Mouse (Mus musculus) liver, embryonic 14.5 days (tissue): Measurements from ENCODE around the gene Slco4a1. TPM values are rescaled to one million over a fixed set of nuclear protein-coding genes. Genes with fewer than 3 reads are reported as not detected.

Source experiments
- ATAC-seq: fragments of 200-750 bp; cut with Nextera tagmentation; 2 replicates; pipeline ENCODE4 v1.8.0; 2017; ENCODE audit warnings: moderate number of reproducible peaks, mild to moderate bottlenecking, moderate library complexity; ENCODE audit not compliant: insufficient read depth
- DNase-seq, 3 experiments: peaks; one replicate each; pipeline ENCODE4 v3.0.0-alpha.2; 2012 to 2013; ENCODE audit warnings: low read depth in 3 of 3, low spot score in 3 of 3
- H3K27ac ChIP-seq: fragments of 300-500 bp; sonication (generic); 2 replicates; pipeline ENCODE4 v1.5.1; 2014; ENCODE audit warnings: moderate library complexity, mild to moderate bottlenecking, control low read depth, inconsistent platforms
- H3K27me3 ChIP-seq: fragments of 300-500 bp; sonication (generic); 2 replicates; pipeline ENCODE4 v1.6.1; 2014; ENCODE audit warnings: mild to moderate bottlenecking, low read length, moderate library complexity; ENCODE audit not compliant: control insufficient read depth, insufficient read depth
- H3K36me3 ChIP-seq: fragments of 300-500 bp; sonication (generic); replicated peaks from 2 replicates; pipeline ENCODE4 v1.6.1; 2014; ENCODE audit warnings: low read depth; ENCODE audit not compliant: control insufficient read depth, insufficient read depth
- H3K4me1 ChIP-seq, 2 experiments: fragments of 200-500 bp in 1 of 2; fragments of 300-500 bp in 1 of 2; sonication (generic) in 1 of 2; replicated peaks; 2 replicates each; pipeline ENCODE4 v1.6.1; 2012 to 2014; ENCODE audit warnings: antibody characterized with exemption in 1 of 2, inconsistent platforms in 1 of 2, low read length in 1 of 2; ENCODE audit not compliant: control insufficient read depth in 2 of 2, insufficient read depth in 2 of 2
- H3K4me2 ChIP-seq: fragments of 300-500 bp; sonication (generic); 2 replicates; pipeline ENCODE4 v1.6.1; 2014; ENCODE audit warnings: low read depth, mild to moderate bottlenecking, control low read depth, moderate library complexity
- H3K4me3 ChIP-seq, 2 experiments: fragments of 200-500 bp in 1 of 2; fragments of 300-500 bp in 1 of 2; sonication (generic) in 1 of 2; 2 replicates each; pipeline ENCODE4 v1.5.1; 2012 to 2014; ENCODE audit warnings: low read depth in 2 of 2, low read length in 2 of 2, mild to moderate bottlenecking in 2 of 2, control low read depth in 1 of 2, inconsistent platforms in 1 of 2, moderate library complexity in 1 of 2; ENCODE audit not compliant: insufficient read depth in 1 of 2
- H3K9ac ChIP-seq: fragments of 300-500 bp; sonication (generic); replicated peaks from 2 replicates; pipeline ENCODE4 v1.6.1; 2014; ENCODE audit warnings: mild to moderate bottlenecking, control low read depth, moderate library complexity
- H3K9me3 ChIP-seq: fragments of 300-500 bp; sonication (generic); 2 replicates; pipeline ENCODE4 v1.6.1; 2016; ENCODE audit warnings: low read length, mixed read lengths; ENCODE audit not compliant: control insufficient read depth
- CTCF ChIP-seq: IDR thresholded peaks from 2 replicates; pipeline ENCODE4 v1.5.1; 2016; ENCODE audit warnings: antibody characterized with exemption, low read depth, control low read depth
- EP300 ChIP-seq: IDR thresholded peaks from 2 replicates; pipeline ENCODE4 v1.6.1; 2016; ENCODE audit warnings: antibody characterized with exemption, low read depth
- WGBS: fragments of 180-500 bp; shearing (Covaris S2); extraction: QIAGEN DNeasy Blood & Tissue Kit; methylation state at CpG from one replicate; pipeline ENCODE4 v1.1.7; 2014; ENCODE audit not compliant: insufficient replicate concordance; 5-methylcytosine and 5-hydroxymethylcytosine counted together
- polyA plus RNA-seq, 2 experiments: library from polyadenylated mRNA; depleted of rRNA in 1 of 2; stranded (reverse) in 1 of 2; unstranded in 1 of 2; fragments of >200 nt; fragmentation: Nextera tagmentation in 1 of 2; extraction: Ambion mirVana in 1 of 2; gene quantifications; 2 replicates each; pipeline versions ENCODE4 v1.2.1 to v1.2.3; 2012 to 2014

Slco4a1 gene
- 0.65 and 0.69 TPM in 2 replicates for polyA plus RNA-seq (2012; rRNA removed)
- 0.28 and 0.53 TPM in 2 replicates for polyA plus RNA-seq (2014; fragmentation: Nextera tagmentation; extraction: Ambion mirVana)

DNA sequence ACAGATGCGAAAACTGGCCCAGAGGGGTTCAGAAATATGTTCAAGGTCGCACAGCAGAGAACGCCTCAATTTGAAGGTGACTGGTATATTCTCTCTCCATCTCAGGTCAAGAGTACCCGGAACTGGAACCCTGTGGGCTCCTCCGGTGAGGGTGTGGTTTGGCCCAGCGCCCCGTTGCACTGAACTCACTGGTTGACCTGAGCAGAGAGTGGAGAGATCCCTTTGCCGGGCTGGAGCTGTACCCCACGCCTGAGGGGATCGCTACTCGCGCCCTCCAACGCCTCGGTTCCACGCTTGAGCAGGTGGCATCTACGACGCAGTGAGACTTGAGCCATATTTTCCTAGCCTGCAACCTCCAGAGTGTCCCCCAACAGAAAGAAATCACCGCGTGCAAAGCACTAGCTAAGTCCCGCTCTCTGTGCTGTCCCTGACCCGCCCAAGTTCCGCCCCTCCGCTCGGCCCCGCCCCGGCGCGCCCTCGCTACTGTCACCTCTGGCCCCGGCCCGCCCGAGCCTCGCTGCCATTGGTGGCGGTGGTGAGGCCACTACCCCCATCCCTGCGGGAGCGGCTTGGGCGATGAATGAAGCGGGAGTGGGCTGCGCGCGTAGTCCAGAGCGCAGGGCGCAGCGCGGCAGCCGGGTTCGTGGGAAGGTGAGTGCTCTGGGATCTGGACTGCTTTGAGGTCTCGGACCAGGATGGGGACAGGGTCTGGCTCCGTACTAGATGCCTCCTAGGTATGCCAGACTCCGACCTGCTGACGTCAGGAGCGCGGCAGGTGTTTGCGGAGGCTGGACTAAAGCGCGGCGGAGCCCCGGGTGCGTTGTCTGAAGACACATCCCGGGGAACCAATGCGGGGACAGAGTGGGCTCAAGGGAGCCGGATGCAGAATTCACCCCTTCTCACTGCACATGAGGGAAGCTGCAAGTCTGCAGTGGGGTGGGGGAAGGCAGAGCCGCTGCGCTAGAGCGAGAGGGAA lies at the start of gene Slco4a1:
Slco4a1 (plus strand) TSS at position 523 of the 976 bp plus-strand sequence.
- DNase-seq (peak; percentile 58 to 59 (median 59)), ATAC-seq (peak; percentile 93)
- Histone ChIP-seq H3K27ac (no peak within 1 kb of the TSS), H3K9ac (0 out of 2 replicates have a peak within 1 kb of the TSS, but pooled peaks have one; percentile 15), H3K4me2 (peak within 1 kb of the TSS; percentile 67), H3K36me3 (no peaks in the 10 kb centered on the region), H3K4me1 (peaks cover 0 to 4% of the 10 kb centered on the region in 2 experiments; a peak in 1 of 4 replicates), H3K4me3 (peak within 1 kb of the TSS; percentile 29 to 51), H3K9me3 (no peaks in the 10 kb centered on the region), H3K27me3 (peaks cover 16% of the 10 kb centered on the region)
- WGBS, result 2% methylated on average over 65 of the region's 65 CpGs
- no peak for TF ChIP-seq CTCF
- TF ChIP-seq EP300, result no peak

DNA sequence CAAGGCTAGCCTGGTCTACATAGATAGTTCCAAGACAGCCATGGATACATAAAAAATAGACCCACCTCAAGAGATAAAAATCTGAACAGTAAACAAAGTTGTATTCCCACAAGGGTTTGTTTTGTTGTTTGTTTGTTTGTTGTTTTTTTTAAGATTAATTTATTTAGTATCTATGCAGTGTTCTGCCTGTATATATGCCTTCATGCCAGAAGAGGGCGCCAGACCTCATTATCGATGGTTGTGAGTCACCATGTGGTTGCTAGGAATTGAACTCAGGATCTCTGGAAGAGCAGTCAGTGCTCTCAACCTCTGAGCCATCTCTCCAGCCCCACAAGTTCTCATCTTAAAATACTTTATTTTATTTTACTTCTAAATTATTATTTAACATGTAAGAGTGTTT lies 47.6 kb upstream of the Slco4a1 start:
- TF ChIP-seq EP300 (no peak), CTCF (peak; percentile 30; the same call in 1 of the 2 replicates)
- H3K9ac ChIP-seq, result no peak overlapping the region

GRCm38 (mm10) chr2:180410432-180410831 lies 45.6 kb upstream of the Slco4a1 start:
- H3K4me2 ChIP-seq, result no peak overlapping the region
- H3K9ac ChIP-seq, result no peak overlapping the region
- no peak overlapping the region for H3K4me3 ChIP-seq
- DNase-seq, result no peak
- WGBS, result 58% methylated on average over 8 of the region's 8 CpGs
- H3K27ac ChIP-seq, result no peak overlapping the region
- no peak for TF ChIP-seq CTCF
- TF ChIP-seq EP300, result no peak
- no peaks in the 10 kb centered on the region for H3K9me3 ChIP-seq
- no peaks in the 10 kb centered on the region for H3K36me3 ChIP-seq
- H3K27me3 ChIP-seq, result no peaks in the 10 kb centered on the region
- no peaks in the 10 kb centered on the region for H3K4me1 ChIP-seq
- no peak for ATAC-seq

More for the DNA sequence above, 47.6 kb upstream of the Slco4a1 start:
- no peaks in the 10 kb centered on the region for H3K4me1 ChIP-seq
- DNase-seq (no peak), ATAC-seq (no peak)
- no peak overlapping the region for H3K4me3 ChIP-seq
- 13% methylated on average over 2 of the region's 2 CpGs for WGBS
- H3K36me3 ChIP-seq, result no peaks in the 10 kb centered on the region
- H3K9me3 ChIP-seq, result no peaks in the 10 kb centered on the region
- no peak overlapping the region for H3K4me2 ChIP-seq
- H3K27ac ChIP-seq, result no peak overlapping the region
- H3K27me3 ChIP-seq, result no peaks in the 10 kb centered on the region

DNA sequence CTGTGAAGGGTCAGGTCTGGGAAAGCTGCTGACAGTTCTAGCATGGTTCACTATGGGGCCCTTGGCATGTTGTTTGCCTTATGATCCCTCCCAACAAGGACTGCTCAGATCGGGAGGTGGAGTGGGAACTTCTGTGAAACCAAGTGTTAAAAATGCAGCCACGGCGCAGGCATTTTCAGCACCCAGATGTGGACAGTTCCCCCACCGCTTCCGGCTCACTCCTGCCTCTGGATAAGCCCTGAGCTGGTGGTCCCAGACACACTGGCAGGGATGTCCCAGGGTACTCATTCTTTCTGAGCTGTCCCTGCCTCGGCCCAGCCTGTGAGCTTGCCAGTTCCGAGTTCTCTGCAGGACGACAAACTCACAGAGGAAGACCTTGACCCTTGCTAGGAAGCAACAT lies 45.0 kb upstream of the Slco4a1 start:
- no peak overlapping the region for H3K9ac ChIP-seq
- no peaks in the 10 kb centered on the region for H3K27me3 ChIP-seq
- no peaks in the 10 kb centered on the region for H3K36me3 ChIP-seq
- H3K4me2 ChIP-seq, result no peak overlapping the region
- DNase-seq (no peak), ATAC-seq (no peak)
- H3K9me3 ChIP-seq, result no peaks in the 10 kb centered on the region
- H3K27ac ChIP-seq, result no peak overlapping the region
- no peak overlapping the region for H3K4me3 ChIP-seq
- WGBS, result 9% methylated on average over 8 of the region's 8 CpGs
- no peaks in the 10 kb centered on the region for H3K4me1 ChIP-seq
- TF ChIP-seq CTCF (no peak), EP300 (no peak)

DNA sequence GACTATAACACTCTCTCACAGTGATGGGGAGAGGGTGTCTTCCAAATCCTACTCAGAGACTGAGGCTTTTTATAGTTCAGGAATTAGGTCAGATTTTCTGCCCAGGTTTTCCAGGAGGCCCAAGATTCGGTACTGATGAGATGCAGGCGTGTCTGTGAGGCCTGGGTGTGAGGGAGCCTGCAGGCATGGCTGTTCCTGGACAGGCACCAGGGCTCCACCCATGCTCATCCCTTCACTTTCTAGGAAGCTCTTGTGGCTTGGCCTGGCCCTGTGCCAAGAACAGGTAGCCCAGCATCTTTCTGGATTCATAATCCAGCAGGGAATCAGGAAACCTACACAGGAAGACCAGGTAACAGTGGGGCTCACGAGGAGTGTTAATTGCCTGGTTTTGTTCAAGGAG lies 40.4 kb upstream of the Slco4a1 start:
- Histone ChIP-seq H3K27ac (no peak overlapping the region), H3K9ac (no peak overlapping the region)
- whole genome bisulfite sequencing, result 44% methylated on average over 3 of the region's 3 CpGs

More for the DNA sequence above, 40.4 kb upstream of the Slco4a1 start:
- Histone ChIP-seq H3K9me3 (no peaks in the 10 kb centered on the region), H3K4me3 (no peak overlapping the region), H3K4me2 (no peak overlapping the region), H3K36me3 (no peaks in the 10 kb centered on the region), H3K27me3 (no peaks in the 10 kb centered on the region), H3K4me1 (no peaks in the 10 kb centered on the region)
- ATAC-seq (no peak), DNase-seq (no peak)
- TF ChIP-seq EP300 (no peak), CTCF (no peak)
